ENCODE assay signal across 23 mouse cellular contexts in genomic region chr16:8951156-8951899, GRCm38 (mm10).
"Had no signal": no experiment of that assay in that cellular context is flagged by ENCODE, and none has a peak within 500 bp of the region (broad histone marks: within the 10 kb centered on the region; RNA-seq: fewer than 3 reads in every experiment).

No protein-coding gene starts in this region.

- H3K4me3 ChIP-seq: layer of hippocampus, adult 2 months; limb, embryonic 12.5 days; limb, embryonic 15.5 days; megakaryocyte, embryonic 14.5 days; midbrain, embryonic 10.5 days; midbrain, embryonic 13.5 days; myocyte; neural tube, embryonic 13.5 days; stomach, embryonic 15.5 days had no signal

- H3K36me3 ChIP-seq: limb, embryonic 12.5 days; limb, embryonic 15.5 days; midbrain, embryonic 10.5 days; midbrain, embryonic 13.5 days; neural tube, embryonic 13.5 days; stomach, embryonic 15.5 days had no signal

- H3K4me2 ChIP-seq: limb, embryonic 12.5 days; limb, embryonic 15.5 days; liver, embryonic 11.5 days; lung, embryonic 14.5 days; midbrain, embryonic 13.5 days; neural tube, embryonic 13.5 days; stomach, embryonic 15.5 days had no signal

- H3K4me1 ChIP-seq: limb, embryonic 12.5 days; megakaryocyte, embryonic 14.5 days; stomach, embryonic 15.5 days had no signal

- H3K9ac ChIP-seq: limb, embryonic 12.5 days; limb, embryonic 15.5 days; liver, embryonic 14.5 days; liver, postnatal 0 days; lung, embryonic 14.5 days; midbrain, embryonic 13.5 days; neural tube, embryonic 13.5 days; stomach, embryonic 15.5 days had no signal

- DNase-seq: kidney, postnatal 25 days; layer of hippocampus, adult 9-11 months; left cerebral cortex, postnatal 4 days; liver, postnatal 0 days; lung, embryonic 14.5 days; retina, postnatal 1 day; right cerebral cortex, postnatal 25 days; spleen, adult 18-20 months; thymus, postnatal 25 days had no signal

- H3K9me3 ChIP-seq: limb, embryonic 15.5 days; midbrain, embryonic 13.5 days; stomach, embryonic 15.5 days had no signal

- H3K27me3 ChIP-seq: limb, embryonic 12.5 days; limb, embryonic 15.5 days; midbrain, embryonic 13.5 days; neural tube, embryonic 13.5 days; stomach, embryonic 15.5 days had no signal

- H3K27ac ChIP-seq: kidney, postnatal 0 days; layer of hippocampus, adult 2 months; limb, embryonic 12.5 days; limb, embryonic 15.5 days; liver, embryonic 14.5 days; midbrain, embryonic 13.5 days; neural tube, embryonic 13.5 days; stomach, embryonic 15.5 days had no signal

- ATAC-seq: liver, postnatal 0 days; lung, postnatal 0 days; midbrain, embryonic 13.5 days; midbrain, embryonic 16.5 days had no signal
